Mouse (Mus musculus) thymus, adult 18-20 months (tissue): ENCODE results near the gene Gm48552.

ENCODE experiments used
- DNase-seq, 2 experiments: peaks; one replicate each; pipeline ENCODE4 v3.0.0; 2022; ENCODE audit warnings: mixed read lengths in 2 of 2

Gene Gm48552

GRCm38 (mm10) chr10:81362336-81362949, 26.4 kb upstream of the Gm48552 start:
- DNase-seq = no peak

GRCm38 (mm10) chr10:81363436-81364346, 25.1 kb upstream of the Gm48552 start:
- DNase-seq = no peak

GRCm38 (mm10) chr10:81364666-81365065, 24.1 kb upstream of the Gm48552 start:
- DNase-seq = no peak

GRCm38 (mm10) chr10:81365073-81365472, 23.7 kb upstream of the Gm48552 start:
- DNase-seq = no peak

- DNase-seq = no peak
Measured at GRCm38 (mm10) chr10:81365672-81366476, 22.9 kb upstream of the Gm48552 start, which contains the start of gene 4930404N11Rik. TSS of gene 4930404N11Rik (minus strand) at chr10:81365816.

- no peak for DNase-seq
Measured at GRCm38 (mm10) chr10:81366477-81367206, 22.2 kb upstream of the Gm48552 start.

- no peak for DNase-seq
Measured at GRCm38 (mm10) chr10:81367207-81367495, 21.7 kb upstream of the Gm48552 start.

- no peak for DNase-seq
Measured at GRCm38 (mm10) chr10:81375322-81375721, 13.5 kb upstream of the Gm48552 start.

- DNase-seq = no peak
Measured at GRCm38 (mm10) chr10:81376561-81377361, 12.0 kb upstream of the Gm48552 start.

- DNase-seq = no peak
Measured at GRCm38 (mm10) chr10:81377362-81377664, 11.5 kb upstream of the Gm48552 start.

- no peak for DNase-seq
Measured at GRCm38 (mm10) chr10:81377793-81378552, 10.8 kb upstream of the Gm48552 start, which contains the start of gene Fzr1. TSS of gene Fzr1 (minus strand) at chr10:81378516.

GRCm38 (mm10) chr10:81378553-81379182, 10.1 kb upstream of the Gm48552 start:
- peak; percentile 100 for DNase-seq

GRCm38 (mm10) chr10:81379183-81379553, 9.6 kb upstream of the Gm48552 start:
- no peak for DNase-seq

- no peak for DNase-seq
Measured at GRCm38 (mm10) chr10:81379809-81380378, 8.9 kb upstream of the Gm48552 start.

- no peak for DNase-seq
Measured at GRCm38 (mm10) chr10:81382039-81382438, 6.8 kb upstream of the Gm48552 start.

GRCm38 (mm10) chr10:81383802-81384604, 4.8 kb upstream of the Gm48552 start, which contains the start of the genes Dohh and Gm48551:
TSS of gene Dohh (plus strand) at chr10:81384428.
TSS of gene Gm48551 (plus strand) at chr10:81384466.
- peak; percentile 87 to 93 for DNase-seq

- DNase-seq = no peak
Measured at GRCm38 (mm10) chr10:81384605-81384982, 4.2 kb upstream of the Gm48552 start.

- no peak for DNase-seq
Measured at GRCm38 (mm10) chr10:81385603-81386306, 3.0 kb upstream of the Gm48552 start.

- no peak for DNase-seq
Measured at GRCm38 (mm10) chr10:81387716-81388115, 1.1 kb upstream of the Gm48552 start.
